In the genomic region with DNA sequence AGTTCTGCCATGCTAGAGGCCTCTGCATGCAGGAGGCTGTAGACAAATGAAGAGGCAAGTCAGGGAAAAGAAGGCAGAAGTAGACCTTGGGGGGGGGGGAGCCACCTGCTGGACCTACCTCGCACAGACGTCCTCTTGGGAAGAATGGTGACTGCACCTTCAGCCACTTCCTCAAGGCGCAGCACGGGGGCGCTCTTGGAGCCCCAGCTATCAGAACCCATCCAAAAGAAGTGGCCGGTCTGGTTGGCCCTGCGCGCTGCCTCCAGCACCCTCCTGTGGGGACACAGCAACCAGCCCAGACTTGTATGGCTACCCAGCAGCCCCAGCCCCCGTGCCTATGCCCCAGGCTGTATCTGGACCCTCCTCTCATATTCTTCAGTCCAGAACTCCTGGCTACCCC, we compare ENCODE assay signal across 8 mouse cellular contexts.
A peak's percentile ranks its signal among the peaks of the same experiment; 100 is the strongest.
DNase-seq lines count a peak whose midpoint lies in the region; ATAC-seq and TF ChIP-seq lines count a peak whose summit lies in the region.
"Had no signal": no experiment of that assay in that cellular context is flagged by ENCODE, and none has a peak within 500 bp of the region (broad histone marks: within the 10 kb centered on the region; RNA-seq: fewer than 3 reads in every experiment).

No protein-coding gene starts in this region.

- ATAC-seq in limb, embryonic 11.5 days (ENCODE audit: insufficient number of reproducible peaks, low FRiP score, low TSS enrichment, low read depth) = no peak
- ATAC-seq in activated CD4-positive, CD25-positive, alpha-beta regulatory T cell, adult 4 months = no peak

- H3K27me3 ChIP-seq in limb, embryonic 11.5 days (ENCODE audit: control insufficient read depth, insufficient read depth, low read length) = no peaks in the 10 kb centered on the region
- H3K27me3 ChIP-seq in limb, embryonic 10.5 days (ENCODE audit: low read depth, poor library complexity, severe bottlenecking) = peaks cover 7% of the 10 kb centered on the region; the same call in 1 of the 2 replicates
- H3K27me3 ChIP-seq in cerebellum, adult 2 months (ENCODE audit: control insufficient read depth, insufficient read depth, low read length) = no peaks in the 10 kb centered on the region
- H3K27me3 ChIP-seq: hindbrain, embryonic 12.5 days had no signal

- WGBS in limb, embryonic 11.5 days = 20% methylated on average over 9 of the region's 9 CpGs
- WGBS in limb, embryonic 10.5 days = 22% methylated on average over 9 of the region's 9 CpGs
- 24% methylated on average over 9 of the region's 9 CpGs for WGBS in cerebellum, adult 2 months
- WGBS in olfactory bulb, adult 2 months = 49% methylated on average over 9 of the region's 9 CpGs

- H3K9me3 ChIP-seq in limb, embryonic 11.5 days (ENCODE audit: control insufficient read depth, low read length) = no peaks in the 10 kb centered on the region
- no peaks in the 10 kb centered on the region for H3K9me3 ChIP-seq in limb, embryonic 10.5 days (replicated peaks)
- H3K9me3 ChIP-seq: hindbrain, embryonic 12.5 days had no signal

- no peak overlapping the region for H3K9ac ChIP-seq in limb, embryonic 11.5 days (ENCODE audit: low read length)
- H3K9ac ChIP-seq: hindbrain, embryonic 12.5 days had no signal

- no peaks in the 10 kb centered on the region; the same call in 1 of the 2 replicates for H3K4me1 ChIP-seq in limb, embryonic 11.5 days (ENCODE audit: control insufficient read depth, insufficient read depth, low read length)
- peaks cover 9% of the 10 kb centered on the region for H3K4me1 ChIP-seq in limb, embryonic 10.5 days
- peaks cover 84% of the 10 kb centered on the region for H3K4me1 ChIP-seq in cerebellum, adult 2 months (ENCODE audit: control insufficient read depth, insufficient read depth, low read length)
- H3K4me1 ChIP-seq in olfactory bulb, adult 2 months (ENCODE audit: control insufficient read depth, insufficient read depth, low read length) = peaks cover 13% of the 10 kb centered on the region; the same call in 1 of the 2 replicates

- DNase-seq in limb, embryonic 11.5 days (ENCODE audit: low spot score) = peak; percentile 35
- no peak for DNase-seq in limb, embryonic 10.5 days (ENCODE audit: low spot score)
- DNase-seq in NIH3T3 (ENCODE audit: low read depth) = peak; percentile 9
- peak; percentile 77 to 78 for DNase-seq in cerebellum, adult 2 months
- no peak for DNase-seq in adrenal gland, postnatal 10 days

- H3K36me3 ChIP-seq in limb, embryonic 11.5 days (ENCODE audit: control insufficient read depth, insufficient read depth, low read length) = no peaks in the 10 kb centered on the region
- H3K36me3 ChIP-seq in limb, embryonic 10.5 days = no peaks in the 10 kb centered on the region
- H3K36me3 ChIP-seq: hindbrain, embryonic 12.5 days had no signal

- no peak overlapping the region for H3K4me2 ChIP-seq in limb, embryonic 11.5 days (ENCODE audit: low read depth, severe bottlenecking)
- H3K4me2 ChIP-seq: hindbrain, embryonic 12.5 days had no signal

- no peak for TF ChIP-seq POLR2A in cerebellum, adult 2 months (IDR thresholded peaks at IDR 0.05; ENCODE audit: borderline replicate concordance, insufficient read depth, low read length)
- no peak for TF ChIP-seq POLR2A in olfactory bulb, adult 2 months (IDR thresholded peaks at IDR 0.05; ENCODE audit: insufficient read depth, low read depth, low read length)

- peak; percentile 62 for TF ChIP-seq CTCF in cerebellum, adult 2 months (IDR thresholded peaks at IDR 0.05; ENCODE audit: borderline replicate concordance, insufficient read depth, low read depth, low read length)
- TF ChIP-seq CTCF in olfactory bulb, adult 2 months (IDR thresholded peaks at IDR 0.05; ENCODE audit: insufficient read depth, low read depth, low read length) = peak; percentile 31; the same call in 1 of the 2 replicates

- no peak overlapping the region for H3K27ac ChIP-seq in limb, embryonic 11.5 days (replicated peaks; ENCODE audit: low read depth, low read length)
- no peak overlapping the region for H3K27ac ChIP-seq in limb, embryonic 10.5 days
- H3K27ac ChIP-seq in cerebellum, adult 2 months (ENCODE audit: insufficient read depth, low read length) = peak overlapping the region; percentile 86
- no peak overlapping the region for H3K27ac ChIP-seq in olfactory bulb, adult 2 months (ENCODE audit: insufficient read depth, low read depth, low read length)
- H3K27ac ChIP-seq: hindbrain, embryonic 12.5 days had no signal

- no peak overlapping the region for H3K4me3 ChIP-seq in limb, embryonic 11.5 days (ENCODE audit: low read depth, low read length)
- H3K4me3 ChIP-seq in limb, embryonic 10.5 days = no peak overlapping the region
- H3K4me3 ChIP-seq in cerebellum, adult 2 months (replicated peaks; ENCODE audit: insufficient read depth, low read depth, low read length) = no peak overlapping the region
- H3K4me3 ChIP-seq in olfactory bulb, adult 2 months (ENCODE audit: insufficient read depth, low read depth, low read length) = no peak overlapping the region
- H3K4me3 ChIP-seq: hindbrain, embryonic 12.5 days had no signal

Comparison
In these comparisons a context has a peak if more than half of its experiments do, and no peak if none do; other contexts are left out.
1. DNase-seq: peak in limb, embryonic 11.5 days (single experiment), NIH3T3 (single experiment) and cerebellum, adult 2 months (2 of 2); none in limb, embryonic 10.5 days (single experiment) and adrenal gland, postnatal 10 days (single experiment).